Mouse (Mus musculus): ENCODE measurements around the gene Lemd2. TPM values are rescaled to one million over a fixed set of nuclear protein-coding genes. Genes with fewer than 3 reads are reported as not detected.

Gene Lemd2
- polyA plus RNA-seq, 1 experiment from 2014 or later, result 20.8 TPM

GRCm38 (mm10) chr17:27183667-27184292, 20.5 kb downstream of the Lemd2 start:
- no peak for ATAC-seq
- no peaks in the 10 kb centered on the region for H3K36me3 ChIP-seq (ENCODE audit: control insufficient read depth, insufficient read depth, low read length)
- H3K27me3 ChIP-seq (ENCODE audit: control insufficient read depth, insufficient read depth, low read depth, low read length), result no peaks in the 10 kb centered on the region
- H3K4me3 ChIP-seq (ENCODE audit: low read depth, low read length), result no peak overlapping the region
- WGBS, result 89% methylated on average over 12 of the region's 12 CpGs
- no peak overlapping the region for H3K4me2 ChIP-seq (ENCODE audit: low read length)
- H3K27ac ChIP-seq (ENCODE audit: low read length), result no peak overlapping the region
- no peak overlapping the region for H3K9ac ChIP-seq (ENCODE audit: low read depth, low read length)
- 0 out of 2 replicates have a peak, but pooled peaks cover 2% of the 10 kb centered on the region for H3K4me1 ChIP-seq (ENCODE audit: control insufficient read depth, insufficient read depth, low read length)
- H3K9me3 ChIP-seq (replicated peaks; ENCODE audit: control insufficient read depth, low read length, poor library complexity, severe bottlenecking), result no peaks in the 10 kb centered on the region

- 66% methylated on average over 5 of the region's 5 CpGs for WGBS
- no peak for ATAC-seq
- Histone ChIP-seq H3K4me1 (ENCODE audit: control insufficient read depth, insufficient read depth, low read length) (no peaks in the 10 kb centered on the region), H3K9ac (ENCODE audit: low read depth, low read length) (no peak overlapping the region), H3K9me3 (replicated peaks; ENCODE audit: control insufficient read depth, low read length, poor library complexity, severe bottlenecking) (no peaks in the 10 kb centered on the region), H3K4me2 (ENCODE audit: low read length) (no peak overlapping the region), H3K27ac (ENCODE audit: low read length) (no peak overlapping the region), H3K4me3 (ENCODE audit: low read depth, low read length) (no peak overlapping the region), H3K36me3 (ENCODE audit: control insufficient read depth, insufficient read depth, low read length) (no peaks in the 10 kb centered on the region), H3K27me3 (ENCODE audit: control insufficient read depth, insufficient read depth, low read depth, low read length) (no peaks in the 10 kb centered on the region)
Observed at GRCm38 (mm10) chr17:27182401-27182800, 21.9 kb downstream of the Lemd2 start.

GRCm38 (mm10) chr17:27181666-27182065, 22.6 kb downstream of the Lemd2 start:
- H3K4me2 ChIP-seq (ENCODE audit: low read length), result no peak overlapping the region
- 0 out of 2 replicates have a peak overlapping the region, but pooled peaks have one; percentile 25 for H3K9ac ChIP-seq (ENCODE audit: low read depth, low read length)
- ATAC-seq, result no peak
- no peaks in the 10 kb centered on the region for H3K9me3 ChIP-seq (replicated peaks; ENCODE audit: control insufficient read depth, low read length, poor library complexity, severe bottlenecking)
- no peak overlapping the region for H3K27ac ChIP-seq (ENCODE audit: low read length)
- H3K36me3 ChIP-seq (ENCODE audit: control insufficient read depth, insufficient read depth, low read length), result no peaks in the 10 kb centered on the region
- no peak overlapping the region for H3K4me3 ChIP-seq (ENCODE audit: low read depth, low read length)
- 30% methylated on average over 3 of the region's 3 CpGs for WGBS
- H3K27me3 ChIP-seq (ENCODE audit: control insufficient read depth, insufficient read depth, low read depth, low read length), result no peaks in the 10 kb centered on the region
- H3K4me1 ChIP-seq (ENCODE audit: control insufficient read depth, insufficient read depth, low read length), result no peaks in the 10 kb centered on the region

GRCm38 (mm10) chr17:27179681-27180280, 24.5 kb downstream of the Lemd2 start:
- Histone ChIP-seq H3K27me3 (ENCODE audit: control insufficient read depth, insufficient read depth, low read depth, low read length) (no peaks in the 10 kb centered on the region), H3K4me2 (ENCODE audit: low read length) (no peak overlapping the region), H3K4me1 (ENCODE audit: control insufficient read depth, insufficient read depth, low read length) (peaks cover 9% of the 10 kb centered on the region; the same call in 1 of the 2 replicates), H3K36me3 (ENCODE audit: control insufficient read depth, insufficient read depth, low read length) (no peaks in the 10 kb centered on the region), H3K9me3 (replicated peaks; ENCODE audit: control insufficient read depth, low read length, poor library complexity, severe bottlenecking) (no peaks in the 10 kb centered on the region), H3K4me3 (ENCODE audit: low read depth, low read length) (no peak overlapping the region), H3K9ac (ENCODE audit: low read depth, low read length) (no peak overlapping the region), H3K27ac (ENCODE audit: low read length) (no peak overlapping the region)
- 68% methylated on average over 12 of the region's 12 CpGs for WGBS
- no peak for ATAC-seq

DNA sequence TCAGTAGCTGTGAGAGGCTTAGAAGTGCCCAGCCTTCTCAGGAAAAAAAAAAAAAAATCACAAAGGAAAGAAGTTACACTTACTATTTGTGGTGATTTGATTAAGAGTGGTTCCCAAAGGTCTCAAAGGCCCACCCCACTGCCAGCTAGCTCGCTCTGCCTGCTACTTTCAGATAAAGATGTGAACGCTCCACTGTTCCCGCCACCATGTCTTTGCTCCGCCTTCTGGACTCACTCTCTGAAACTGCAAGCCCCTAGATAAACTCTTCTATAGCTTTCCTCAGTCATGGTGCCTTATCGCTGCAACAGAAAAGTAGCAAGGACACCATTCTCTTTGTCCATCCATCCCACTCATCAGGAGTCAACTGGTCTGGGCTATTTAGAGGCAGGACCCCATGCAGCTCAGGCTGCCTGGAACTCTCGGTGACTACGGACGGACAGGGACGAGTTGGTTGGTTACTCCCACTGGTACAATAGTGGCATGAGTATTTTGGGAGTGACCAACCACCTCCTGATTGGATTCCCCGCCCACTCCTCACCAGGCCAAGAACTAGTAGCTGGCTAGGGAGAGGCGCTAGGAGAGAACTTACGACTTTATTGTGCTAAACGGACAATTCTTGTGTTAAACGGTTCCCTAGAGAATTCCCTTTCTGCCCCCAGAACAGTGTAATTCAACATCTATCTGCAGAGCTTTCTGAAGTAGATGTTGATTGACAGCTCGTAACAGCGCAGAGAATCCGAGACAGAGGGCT, 25.7 kb downstream of the Lemd2 start:
- 86% methylated on average over 17 of the region's 17 CpGs for WGBS
- no peak overlapping the region for H3K9ac ChIP-seq (ENCODE audit: low read depth, low read length)
- ATAC-seq, result no peak
- peaks cover 9% of the 10 kb centered on the region; the same call in 1 of the 2 replicates for H3K4me1 ChIP-seq (ENCODE audit: control insufficient read depth, insufficient read depth, low read length)
- no peak overlapping the region for H3K4me3 ChIP-seq (ENCODE audit: low read depth, low read length)
- no peak overlapping the region for H3K4me2 ChIP-seq (ENCODE audit: low read length)
- H3K27ac ChIP-seq (ENCODE audit: low read length), result no peak overlapping the region
- H3K36me3 ChIP-seq (ENCODE audit: control insufficient read depth, insufficient read depth, low read length), result no peaks in the 10 kb centered on the region
- H3K9me3 ChIP-seq (replicated peaks; ENCODE audit: control insufficient read depth, low read length, poor library complexity, severe bottlenecking), result no peaks in the 10 kb centered on the region
- no peaks in the 10 kb centered on the region for H3K27me3 ChIP-seq (ENCODE audit: control insufficient read depth, insufficient read depth, low read depth, low read length)

GRCm38 (mm10) chr17:27178019-27178418, 26.2 kb downstream of the Lemd2 start:
- Histone ChIP-seq H3K4me2 (ENCODE audit: low read length) (no peak overlapping the region), H3K4me1 (ENCODE audit: control insufficient read depth, insufficient read depth, low read length) (peaks cover 9% of the 10 kb centered on the region; the same call in 1 of the 2 replicates), H3K9me3 (replicated peaks; ENCODE audit: control insufficient read depth, low read length, poor library complexity, severe bottlenecking) (no peaks in the 10 kb centered on the region), H3K36me3 (ENCODE audit: control insufficient read depth, insufficient read depth, low read length) (no peaks in the 10 kb centered on the region), H3K27ac (ENCODE audit: low read length) (no peak overlapping the region), H3K9ac (ENCODE audit: low read depth, low read length) (no peak overlapping the region), H3K27me3 (ENCODE audit: control insufficient read depth, insufficient read depth, low read depth, low read length) (no peaks in the 10 kb centered on the region), H3K4me3 (ENCODE audit: low read depth, low read length) (no peak overlapping the region)
- 90% methylated on average over 9 of the region's 9 CpGs for WGBS
- ATAC-seq, result no peak

DNA sequence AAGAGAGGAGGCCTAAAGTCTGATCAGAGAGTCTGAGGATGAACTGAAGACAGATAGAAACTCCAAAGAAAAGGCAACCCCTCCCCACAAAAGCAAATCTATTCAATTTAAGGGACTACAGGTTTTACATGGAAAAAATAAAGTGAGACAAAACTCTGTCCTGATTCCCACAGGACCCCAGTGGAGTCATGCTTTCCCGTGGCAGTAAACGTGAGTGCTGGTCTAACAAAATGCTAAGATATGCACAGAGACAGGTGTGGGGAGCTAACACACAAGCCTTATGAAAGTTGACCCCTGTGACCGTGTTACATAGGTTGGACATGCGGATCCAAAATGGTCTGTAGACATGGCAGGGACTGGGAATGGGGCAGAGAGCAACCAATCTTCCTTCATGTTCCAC, 27.5 kb downstream of the Lemd2 start:
- 90% methylated on average over 4 of the region's 4 CpGs for WGBS
- no peaks in the 10 kb centered on the region for H3K27me3 ChIP-seq (ENCODE audit: control insufficient read depth, insufficient read depth, low read depth, low read length)
- no peak overlapping the region for H3K4me2 ChIP-seq (ENCODE audit: low read length)
- no peak for ATAC-seq
- no peak overlapping the region for H3K4me3 ChIP-seq (ENCODE audit: low read depth, low read length)
- peaks cover 9% of the 10 kb centered on the region; the same call in 1 of the 2 replicates for H3K4me1 ChIP-seq (ENCODE audit: control insufficient read depth, insufficient read depth, low read length)
- no peak overlapping the region for H3K9ac ChIP-seq (ENCODE audit: low read depth, low read length)
- H3K27ac ChIP-seq (ENCODE audit: low read length), result no peak overlapping the region
- no peaks in the 10 kb centered on the region for H3K9me3 ChIP-seq (replicated peaks; ENCODE audit: control insufficient read depth, low read length, poor library complexity, severe bottlenecking)
- H3K36me3 ChIP-seq (ENCODE audit: control insufficient read depth, insufficient read depth, low read length), result no peaks in the 10 kb centered on the region

- no peak overlapping the region for H3K9ac ChIP-seq (ENCODE audit: low read depth, low read length)
- no peak for ATAC-seq
- no peaks in the 10 kb centered on the region for H3K36me3 ChIP-seq (ENCODE audit: control insufficient read depth, insufficient read depth, low read length)
- H3K27ac ChIP-seq (ENCODE audit: low read length), result 0 out of 2 replicates have a peak overlapping the region, but pooled peaks have one; percentile 17
- no peaks in the 10 kb centered on the region for H3K9me3 ChIP-seq (replicated peaks; ENCODE audit: control insufficient read depth, low read length, poor library complexity, severe bottlenecking)
- H3K4me2 ChIP-seq (ENCODE audit: low read length), result no peak overlapping the region
- H3K27me3 ChIP-seq (ENCODE audit: control insufficient read depth, insufficient read depth, low read depth, low read length), result no peaks in the 10 kb centered on the region
- H3K4me3 ChIP-seq (ENCODE audit: low read depth, low read length), result no peak overlapping the region
- peaks cover 9% of the 10 kb centered on the region; the same call in 1 of the 2 replicates for H3K4me1 ChIP-seq (ENCODE audit: control insufficient read depth, insufficient read depth, low read length)
- 79% methylated on average over 3 of the region's 3 CpGs for WGBS
Observed at GRCm38 (mm10) chr17:27176287-27176686, 28.0 kb downstream of the Lemd2 start.

All from midbrain, embryonic 16.5 days (tissue).